In genomic region chr11:96766555-96766954, GRCm38 (mm10) we compare ENCODE assay signal across 13 mouse cellular contexts. TPM values are rescaled to one million over a fixed set of nuclear protein-coding genes. Genes with fewer than 3 reads are reported as not detected.
DNase-seq lines count a peak whose midpoint lies in the region; ATAC-seq and TF ChIP-seq lines count a peak whose summit lies in the region.
"Had no signal": no experiment of that assay in that cellular context is flagged by ENCODE, and none has a peak within 500 bp of the region (broad histone marks: within the 10 kb centered on the region; RNA-seq: fewer than 3 reads in every experiment).

No protein-coding gene starts in this region.

- no peak for DNase-seq in kidney, postnatal 36 days
- peak; percentile 93 for DNase-seq in fibroblast of lung, adult 2 months (ENCODE audit: low read depth)
- DNase-seq in retina, embryonic 14.5 days (ENCODE audit: low spot score): no peak
- no peak for DNase-seq in adrenal gland, postnatal 25 days
- no peak for DNase-seq in kidney, postnatal 25 days
- DNase-seq: adrenal gland, adult 2 months; kidney, postnatal 14 days had no signal

- no peak for ATAC-seq in kidney, embryonic 15.5 days (replicated peaks; ENCODE audit: low FRiP score)
- no peak for ATAC-seq in midbrain, embryonic 12.5 days (ENCODE audit: low FRiP score, low read depth)
- ATAC-seq: CD4-positive, CD25-positive, alpha-beta regulatory T cell, adult 4 months; liver, embryonic 12.5 days had no signal

- WGBS in kidney, embryonic 15.5 days: 77% methylated on average over 12 of the region's 12 CpGs
- WGBS in midbrain, embryonic 12.5 days: 76% methylated on average over 12 of the region's 12 CpGs

- H3K4me1 ChIP-seq in kidney, embryonic 15.5 days: peaks cover 42% of the 10 kb centered on the region
- H3K4me1 ChIP-seq in E14TG2a.4 (replicated peaks; ENCODE audit: low read depth, low read length): peaks cover 76% of the 10 kb centered on the region
- H3K4me1 ChIP-seq in midbrain, embryonic 12.5 days: peaks cover 50% of the 10 kb centered on the region

- TF ChIP-seq CTCF in E14TG2a.4 (conservative IDR thresholded peaks at IDR 0.05; ENCODE audit: low read length): no peak

- peaks cover 45% of the 10 kb centered on the region for H3K36me3 ChIP-seq in kidney, embryonic 15.5 days
- H3K36me3 ChIP-seq in E14TG2a.4 (ENCODE audit: insufficient read depth, low read length): peaks cover 50% of the 10 kb centered on the region
- peaks cover 37% of the 10 kb centered on the region for H3K36me3 ChIP-seq in midbrain, embryonic 12.5 days

- H3K4me2 ChIP-seq in kidney, embryonic 15.5 days: no peak overlapping the region
- H3K4me2 ChIP-seq in midbrain, embryonic 12.5 days (replicated peaks): peak overlapping the region; percentile 23
- H3K4me2 ChIP-seq: heart, embryonic 13.5 days; liver, embryonic 12.5 days had no signal

- H3K9ac ChIP-seq in kidney, embryonic 15.5 days: no peak overlapping the region
- no peak overlapping the region for H3K9ac ChIP-seq in midbrain, embryonic 12.5 days (replicated peaks)
- H3K9ac ChIP-seq: heart, embryonic 13.5 days; liver, embryonic 12.5 days had no signal

- H3K9me3 ChIP-seq in kidney, embryonic 15.5 days (replicated peaks): no peaks in the 10 kb centered on the region
- H3K9me3 ChIP-seq in E14TG2a.4 (ENCODE audit: low read length): no peaks in the 10 kb centered on the region
- H3K9me3 ChIP-seq in midbrain, embryonic 12.5 days: no peaks in the 10 kb centered on the region
- H3K9me3 ChIP-seq: heart, embryonic 13.5 days; liver, embryonic 12.5 days had no signal

- H3K4me3 ChIP-seq in kidney, embryonic 15.5 days (replicated peaks): no peak overlapping the region
- peak overlapping the region; percentile 49 for H3K4me3 ChIP-seq in E14TG2a.4 (replicated peaks; ENCODE audit: low read length)
- H3K4me3 ChIP-seq in midbrain, embryonic 12.5 days: no peak overlapping the region
- H3K4me3 ChIP-seq: heart, embryonic 13.5 days; liver, embryonic 12.5 days had no signal

- H3K27me3 ChIP-seq in kidney, embryonic 15.5 days: no peaks in the 10 kb centered on the region
- H3K27me3 ChIP-seq in E14TG2a.4 (ENCODE audit: insufficient read depth, low read length): no peaks in the 10 kb centered on the region
- no peaks in the 10 kb centered on the region for H3K27me3 ChIP-seq in midbrain, embryonic 12.5 days
- H3K27me3 ChIP-seq: heart, embryonic 13.5 days; liver, embryonic 12.5 days had no signal

- H3K27ac ChIP-seq in kidney, embryonic 15.5 days: peak overlapping the region; percentile 18; the same call in 1 of the 2 replicates
- H3K27ac ChIP-seq in midbrain, embryonic 12.5 days (replicated peaks): peak overlapping the region; percentile 83
- H3K27ac ChIP-seq: liver, embryonic 12.5 days had no signal

RNA-seq across cellular contexts. Expression of gene Snx11, which starts 10.8 kb away (rescaled TPM):
- 19.2 and 20.4 TPM in 2 replicates for polyA plus RNA-seq in kidney, embryonic 15.5 days (2015; fragmentation: Nextera tagmentation; extraction: Ambion mirVana)
- 40.1 and 42.6 TPM in 2 replicates for polyA plus RNA-seq in midbrain, embryonic 12.5 days (2016; fragmentation: Nextera tagmentation; extraction: Ambion mirVana)
- 32.1 and 34.6 TPM in 2 replicates for total RNA-seq in adrenal gland, postnatal 25 days (2021)

RNA-seq across cellular contexts. Expression of gene Cbx1, which starts 22.4 kb away (rescaled TPM):
- polyA plus RNA-seq in kidney, embryonic 15.5 days (2015; fragmentation: Nextera tagmentation; extraction: Ambion mirVana): 136 and 154 TPM in 2 replicates
- 156 and 166 TPM in 2 replicates for polyA plus RNA-seq in midbrain, embryonic 12.5 days (2016; fragmentation: Nextera tagmentation; extraction: Ambion mirVana)
- 78.9 and 98.0 TPM in 2 replicates for total RNA-seq in adrenal gland, postnatal 25 days (2021)
